Mouse (Mus musculus) MEL (cell line): ENCODE data around the gene Lypd6b. TPM values are rescaled to one million over a fixed set of nuclear protein-coding genes. Genes with fewer than 3 reads are reported as not detected.
A peak's percentile ranks its signal among the peaks of the same experiment; 100 is the strongest.

Experiments used
- DNase-seq: peaks from one replicate; pipeline ENCODE4 v3.0.0; 2011; ENCODE audit warnings: low read depth, low spot score
- H3K27ac ChIP-seq: 2 replicates; pipeline ENCODE4 v1.5.1; 2012; ENCODE audit warnings: low read depth, mild to moderate bottlenecking, control low read depth, low read length, moderate library complexity; ENCODE audit not compliant: control insufficient read depth
- H3K27me3 ChIP-seq, 2 experiments: fragments of 150-350 bp in 1 of 2; sonication (generic) in 1 of 2; 2 replicates each; pipeline ENCODE4 v1.6.1; 2012; ENCODE audit warnings: low read length in 2 of 2, mild to moderate bottlenecking in 2 of 2, improper control_type of control experiment in 1 of 2, moderate library complexity in 1 of 2; ENCODE audit not compliant: insufficient read depth in 2 of 2, control insufficient read depth in 1 of 2
- H3K36me3 ChIP-seq, 2 experiments: 2 replicates each; pipeline ENCODE4 v1.6.1; 2012 to 2014; ENCODE audit warnings: low read length in 2 of 2, improper control_type of control experiment in 1 of 2, inconsistent platforms in 1 of 2, mild to moderate bottlenecking in 1 of 2; ENCODE audit not compliant: insufficient read depth in 2 of 2, control insufficient read depth in 1 of 2
- H3K4me1 ChIP-seq, 2 experiments: fragments of 150-350 bp in 1 of 2; sonication (generic) in 1 of 2; 2 replicates each; pipeline ENCODE4 v1.6.1; 2012; ENCODE audit warnings: low read length in 2 of 2, improper control_type of control experiment in 1 of 2, mild to moderate bottlenecking in 1 of 2; ENCODE audit not compliant: insufficient read depth in 2 of 2, control insufficient read depth in 1 of 2
- H3K4me3 ChIP-seq, 2 experiments: fragments of 150-350 bp in 1 of 2; sonication (generic) in 1 of 2; 2 replicates each; pipeline ENCODE4 v1.5.1; 2012; ENCODE audit warnings: low read depth in 2 of 2, low read length in 2 of 2, mild to moderate bottlenecking in 2 of 2, moderate library complexity in 2 of 2, control low read depth in 1 of 2, improper control_type of control experiment in 1 of 2; ENCODE audit not compliant: control insufficient read depth in 1 of 2, insufficient read depth in 1 of 2
- H3K79me2 ChIP-seq: 2 replicates; pipeline ENCODE4 v1.6.1; 2012; ENCODE audit warnings: mild to moderate bottlenecking, low read length, moderate library complexity; ENCODE audit not compliant: control insufficient read depth, poor library complexity, insufficient read depth
- H3K9ac ChIP-seq: 2 replicates; pipeline ENCODE4 v1.6.1; 2012; ENCODE audit warnings: low read depth, mild to moderate bottlenecking, control low read depth, low read length, moderate library complexity; ENCODE audit not compliant: control insufficient read depth, poor library complexity, severe bottlenecking
- H3K9me3 ChIP-seq: fragments of 150-350 bp; sonication (generic); replicated peaks from 2 replicates; pipeline ENCODE4 v1.6.1; 2012; ENCODE audit warnings: mild to moderate bottlenecking, low read length, improper control_type of control experiment, moderate library complexity; ENCODE audit not compliant: insufficient read depth
- CHD1 ChIP-seq: IDR thresholded peaks from 2 replicates; pipeline ENCODE4 v1.6.1; 2012; ENCODE audit warnings: low read depth, mild to moderate bottlenecking, inconsistent platforms, low read length, improper control_type of control experiment
- CTCF ChIP-seq, 3 experiments: IDR thresholded peaks in 2 of 3; conservative IDR thresholded peaks in 1 of 3; 2 replicates each; pipeline ENCODE4 v1.5.1; 2011 to 2012; ENCODE audit warnings: low read length in 3 of 3, low read depth in 2 of 3, mild to moderate bottlenecking in 2 of 3, improper control_type of control experiment in 1 of 3, inconsistent platforms in 1 of 3, mixed read lengths in 1 of 3, moderate library complexity in 1 of 3; ENCODE audit not compliant: control insufficient read depth in 1 of 3, insufficient read depth in 1 of 3, poor library complexity in 1 of 3, severe bottlenecking in 1 of 3
- EP300 ChIP-seq, 2 experiments: IDR thresholded peaks; 2 replicates each; pipeline ENCODE4 v1.6.1; 2011; ENCODE audit warnings: improper control_type of control experiment in 2 of 2, low read length in 2 of 2, low read depth in 1 of 2, mild to moderate bottlenecking in 1 of 2
- ETS1 ChIP-seq: IDR thresholded peaks from 2 replicates; pipeline ENCODE4 v1.6.1; 2012; ENCODE audit warnings: low read depth, mild to moderate bottlenecking, inconsistent platforms, low read length, improper control_type of control experiment, moderate library complexity
- GABPA ChIP-seq: IDR thresholded peaks from 2 replicates; pipeline ENCODE4 v1.6.1; 2012; ENCODE audit warnings: low read depth, mild to moderate bottlenecking, inconsistent platforms, low read length, improper control_type of control experiment, moderate library complexity
- GATA1 ChIP-seq: IDR thresholded peaks from 2 replicates; pipeline ENCODE4 v1.6.1; 2011; ENCODE audit warnings: low read depth, low read length, improper control_type of control experiment
- HCFC1 ChIP-seq: IDR thresholded peaks from 2 replicates; pipeline ENCODE4 v1.6.1; 2012; ENCODE audit warnings: low read depth, mild to moderate bottlenecking, inconsistent platforms, low read length, improper control_type of control experiment, moderate library complexity
- KAT2A ChIP-seq: conservative IDR thresholded peaks from 2 replicates; pipeline ENCODE4 v1.6.1; 2012; ENCODE audit warnings: low read depth, low read length, improper control_type of control experiment, inconsistent platforms
- MAX ChIP-seq: IDR thresholded peaks from 2 replicates; pipeline ENCODE4 v1.6.1; 2011; ENCODE audit warnings: low read length, improper control_type of control experiment
- MAZ ChIP-seq: IDR thresholded peaks from 2 replicates; pipeline ENCODE4 v1.6.1; 2012; ENCODE audit warnings: low read depth, mild to moderate bottlenecking, inconsistent platforms, low read length, improper control_type of control experiment
- MEF2A ChIP-seq: IDR thresholded peaks from 2 replicates; pipeline ENCODE4 v1.6.1; 2014; ENCODE audit warnings: low read depth, mild to moderate bottlenecking, inconsistent platforms, low read length, improper control_type of control experiment; ENCODE audit not compliant: poor library complexity, insufficient replicate concordance, severe bottlenecking; ENCODE audit errors: extremely low read depth
- MXI1 ChIP-seq: IDR thresholded peaks from 2 replicates; pipeline ENCODE4 v1.6.1; 2011; ENCODE audit warnings: mild to moderate bottlenecking, low read depth, low read length, improper control_type of control experiment
- MYB ChIP-seq: IDR thresholded peaks from 2 replicates; pipeline ENCODE4 v1.6.1; 2011; ENCODE audit warnings: mild to moderate bottlenecking, low read depth, low read length, improper control_type of control experiment
- MYC ChIP-seq: IDR thresholded peaks from 2 replicates; pipeline ENCODE4 v1.6.1; 2011; ENCODE audit warnings: low read depth, mild to moderate bottlenecking, low read length, improper control_type of control experiment, moderate library complexity
- NELFE ChIP-seq: IDR thresholded peaks from 2 replicates; pipeline ENCODE4 v1.6.1; 2011; ENCODE audit warnings: low read depth, low read length, improper control_type of control experiment
- POLR2A ChIP-seq, 2 experiments: IDR thresholded peaks; 2 replicates each; pipeline ENCODE4 v1.6.1; 2011 to 2012; ENCODE audit warnings: low read length in 2 of 2, mild to moderate bottlenecking in 2 of 2, control low read depth in 1 of 2, improper control_type of control experiment in 1 of 2, low read depth in 1 of 2, moderate library complexity in 1 of 2; ENCODE audit not compliant: control insufficient read depth in 1 of 2, insufficient read depth in 1 of 2, poor library complexity in 1 of 2
- RCOR1 ChIP-seq: IDR thresholded peaks from 2 replicates; pipeline ENCODE4 v1.6.1; 2012; ENCODE audit warnings: low read depth, mild to moderate bottlenecking, inconsistent platforms, low read length, improper control_type of control experiment
- SMC3 ChIP-seq: IDR thresholded peaks from 2 replicates; pipeline ENCODE4 v1.6.1; 2011; ENCODE audit warnings: low read depth, low read length, improper control_type of control experiment
- TAL1 ChIP-seq: IDR thresholded peaks from 2 replicates; pipeline ENCODE4 v1.6.1; 2012; ENCODE audit warnings: mild to moderate bottlenecking, inconsistent platforms, low read length, moderate library complexity, mixed read lengths
- TBP ChIP-seq: IDR thresholded peaks from 2 replicates; pipeline ENCODE4 v1.8.0; 2011; ENCODE audit warnings: low read depth, low read length, improper control_type of control experiment
- TCF12 ChIP-seq: IDR thresholded peaks from 2 replicates; pipeline ENCODE4 v1.6.1; 2014; ENCODE audit warnings: low read depth, mild to moderate bottlenecking, inconsistent platforms, low read length, improper control_type of control experiment, moderate library complexity
- USF1 ChIP-seq: IDR thresholded peaks from 2 replicates; pipeline ENCODE4 v1.6.1; 2014; ENCODE audit warnings: low read depth, mild to moderate bottlenecking, inconsistent platforms, low read length, improper control_type of control experiment, moderate library complexity
- USF2 ChIP-seq, 2 experiments: IDR thresholded peaks; 2 replicates each; pipeline ENCODE4 v1.6.1; 2011 to 2012; ENCODE audit warnings: improper control_type of control experiment in 2 of 2, low read length in 2 of 2, borderline replicate concordance in 1 of 2, inconsistent platforms in 1 of 2, low read depth in 1 of 2, mild to moderate bottlenecking in 1 of 2; ENCODE audit not compliant: insufficient read depth in 1 of 2
- ZC3H11A ChIP-seq: IDR thresholded peaks from 2 replicates; pipeline ENCODE4 v1.6.1; 2012; ENCODE audit warnings: low read depth, mild to moderate bottlenecking, inconsistent platforms, low read length, improper control_type of control experiment
- polyA plus RNA-seq, 2 experiments: library from polyadenylated mRNA; stranded (reverse) in 1 of 2; unstranded in 1 of 2; fragments of >175 nt in 1 of 2; fragments of >200 nt in 1 of 2; gene quantifications; 2 replicates each; pipeline versions ENCODE4 v1.2.1 to v1.2.4; 2012; ENCODE audit warnings: low replicate concordance in 2 of 2, low read depth in 1 of 2; ENCODE audit not compliant: insufficient read length in 2 of 2, insufficient read depth in 1 of 2, missing spikeins in 1 of 2
- total RNA-seq: library from RNA; depleted of rRNA; stranded (reverse); fragments of 300-350 nt; gene quantifications from 2 replicates; pipeline ENCODE4 v1.2.3, GENCODE M21; 2012

Lypd6b gene
- total and polyA plus RNA-seq, 3 experiments: not detected

DNA sequence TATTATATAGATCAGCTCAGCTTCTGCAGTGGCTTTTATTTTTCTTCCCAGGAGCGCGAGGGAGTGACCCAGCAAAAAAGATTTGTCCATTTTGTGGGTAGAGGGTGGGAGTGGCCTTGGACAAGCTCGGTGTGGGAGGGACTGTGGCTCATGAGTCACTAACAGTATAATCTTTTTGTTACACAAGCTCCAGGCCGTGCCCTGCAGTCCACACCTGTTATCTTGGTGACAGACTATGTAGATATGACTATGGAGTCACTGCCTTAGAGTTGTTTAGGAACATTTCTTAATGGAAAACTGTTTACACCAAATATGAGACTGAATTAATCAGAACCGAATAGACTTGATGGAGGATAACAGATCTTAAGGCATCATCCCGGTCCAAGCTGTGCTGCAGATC is 26.5 kb downstream of the Lypd6b start:
- TF ChIP-seq MEF2A (no peak), CTCF (IDR thresholded peaks at IDR 0.05 in 2 of 3, conservative IDR thresholded peaks at IDR 0.05 in 1 of 3; ENCODE audit: control insufficient read depth in 1 of 3, insufficient read depth in 1 of 3, low read depth in 2 of 3, low read length in 3 of 3, poor library complexity in 1 of 3, severe bottlenecking in 1 of 3) (no peak), SMC3 (no peak), EP300 (IDR thresholded peaks at IDR 0.05; ENCODE audit: low read depth in 1 of 2, low read length in 2 of 2) (no peak), MYC (no peak), TCF12 (no peak), ZC3H11A (no peak), POLR2A (IDR thresholded peaks at IDR 0.05; ENCODE audit: control insufficient read depth in 1 of 2, insufficient read depth in 1 of 2, low read depth in 1 of 2, low read length in 2 of 2, poor library complexity in 1 of 2) (no peak), GABPA (no peak), MXI1 (no peak), USF2 (IDR thresholded peaks at IDR 0.05; ENCODE audit: borderline replicate concordance in 1 of 2, insufficient read depth in 1 of 2, low read depth in 1 of 2, low read length in 2 of 2) (no peak), ETS1 (no peak), CHD1 (no peak), MAZ (no peak)
- no peaks in the 10 kb centered on the region for H3K9me3 ChIP-seq
- H3K9ac ChIP-seq: no peak overlapping the region
- no peak overlapping the region for H3K27ac ChIP-seq
- no peaks in the 10 kb centered on the region for H3K27me3 ChIP-seq
- no peaks in the 10 kb centered on the region for H3K36me3 ChIP-seq
- peak; percentile 6 for DNase-seq
- H3K4me3 ChIP-seq: no peak overlapping the region
- no peaks in the 10 kb centered on the region for H3K79me2 ChIP-seq
- H3K4me1 ChIP-seq: peaks cover 0 to 4% of the 10 kb centered on the region in 2 experiments; a peak in 1 of 4 replicates

DNA sequence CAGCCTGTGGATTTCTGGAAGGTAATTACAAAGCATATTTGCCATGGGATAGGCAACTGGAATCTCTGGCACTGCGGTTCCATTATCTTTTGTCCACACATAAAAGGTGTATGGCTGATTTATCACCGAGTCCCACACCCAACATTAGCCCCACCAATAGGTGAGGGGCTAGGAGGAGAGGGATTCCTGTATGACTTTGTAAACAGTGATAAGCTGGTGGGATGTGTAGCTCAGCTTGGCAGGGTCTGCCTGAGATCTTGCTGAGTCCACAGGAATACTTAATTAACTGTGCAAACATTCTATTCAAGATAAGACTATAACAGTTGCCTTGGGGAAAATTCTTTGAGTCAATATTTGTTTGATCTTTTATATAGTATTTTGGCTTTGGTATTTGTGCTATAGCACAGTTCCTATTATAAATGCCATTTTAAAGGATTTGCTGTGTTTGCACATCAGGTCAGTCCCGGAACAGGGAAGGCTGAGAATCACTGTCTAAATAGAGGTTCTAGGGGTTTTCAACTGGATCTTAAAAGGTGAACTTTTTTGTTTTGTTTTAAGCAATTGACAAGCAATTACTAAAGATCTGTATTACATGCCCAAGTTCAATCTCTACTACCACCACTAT is 28.3 kb downstream of the Lypd6b start:
- Histone ChIP-seq H3K36me3 (no peaks in the 10 kb centered on the region), H3K9ac (no peak overlapping the region), H3K27me3 (no peaks in the 10 kb centered on the region), H3K27ac (no peak overlapping the region), H3K4me1 (peaks cover 0 to 4% of the 10 kb centered on the region in 2 experiments; a peak in 1 of 4 replicates), H3K79me2 (no peaks in the 10 kb centered on the region), H3K9me3 (no peaks in the 10 kb centered on the region), H3K4me3 (no peak overlapping the region)
- DNase-seq: no peak
- TF ChIP-seq USF1 (no peak), MYC (no peak), CHD1 (no peak), HCFC1 (no peak), RCOR1 (no peak), MXI1 (no peak), GABPA (no peak), MYB (no peak), NELFE (no peak), ETS1 (no peak), CTCF (IDR thresholded peaks at IDR 0.05 in 2 of 3, conservative IDR thresholded peaks at IDR 0.05 in 1 of 3; ENCODE audit: control insufficient read depth in 1 of 3, insufficient read depth in 1 of 3, low read depth in 2 of 3, low read length in 3 of 3, poor library complexity in 1 of 3, severe bottlenecking in 1 of 3) (no peak), EP300 (IDR thresholded peaks at IDR 0.05; ENCODE audit: low read depth in 1 of 2, low read length in 2 of 2) (no peak), TAL1 (no peak), GATA1 (no peak), TBP (no peak), MAX (no peak), KAT2A (no peak)
